Mouse (Mus musculus): ENCODE measurements around the gene Itprip.

Gene Itprip

DNA sequence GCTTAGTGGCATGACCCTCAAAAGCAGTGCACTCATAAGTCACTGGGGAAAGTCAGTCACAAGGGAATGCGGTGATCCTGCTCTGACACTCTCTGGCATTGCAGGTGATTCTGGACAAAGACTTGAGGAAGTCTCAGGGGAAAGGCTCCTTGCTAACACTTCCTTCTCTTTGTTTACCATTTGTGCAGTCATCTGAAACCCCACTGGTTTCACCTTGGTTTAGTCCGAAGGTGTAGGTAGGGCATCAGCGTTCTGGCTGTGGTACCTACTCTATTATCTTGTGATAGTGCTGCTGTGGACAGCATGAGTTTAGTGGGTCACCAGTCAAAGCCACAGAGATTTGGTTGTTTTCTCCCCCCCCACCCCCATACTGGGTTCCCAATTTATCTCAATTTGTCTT is 69.4 kb downstream of the Itprip start:
- DNase-seq = no peak
